Mouse (Mus musculus) regulatory T cell (primary cell): ENCODE results near the gene Cyb5r4.
"Not testable (repeated sequence)": the region's sequence is repeated elsewhere in the genome, so short reads cannot be mapped to it uniquely, and the experiment has no call there.

ENCODE experiments used
- in situ Hi-C: fragments of 300-600 bp; cut with MboI, MseI; formaldehyde crosslinking; loops from one replicate; pipeline ENCODE4 v1.15.1; 2025; ENCODE audit warnings: high pct_unique_total_duplicates

The Cyb5r4 gene

DNA sequence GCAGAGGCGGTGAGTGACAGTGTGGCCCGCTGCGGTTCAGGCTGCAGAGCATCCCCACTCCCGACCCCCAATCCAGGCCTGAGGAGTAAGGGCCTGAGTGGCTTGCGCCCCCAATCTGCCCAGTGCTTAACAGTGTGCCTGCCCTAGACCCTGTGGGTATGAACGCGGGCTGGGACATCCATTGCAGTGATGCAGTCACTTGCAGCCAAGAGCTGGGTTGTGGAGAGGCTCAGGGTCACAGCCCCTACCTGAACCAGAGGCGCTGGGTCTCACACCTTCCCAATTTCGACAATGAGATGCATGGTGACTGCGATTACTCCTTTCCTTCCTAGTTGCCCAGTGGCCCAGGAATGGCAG, 5.9 kb upstream of the Cyb5r4 start:
- in situ Hi-C loops, result loop anchor here (25.0 kb wide), 1 partner anchor 429 kb away; no protein-coding TSS in a partner anchor

DNA sequence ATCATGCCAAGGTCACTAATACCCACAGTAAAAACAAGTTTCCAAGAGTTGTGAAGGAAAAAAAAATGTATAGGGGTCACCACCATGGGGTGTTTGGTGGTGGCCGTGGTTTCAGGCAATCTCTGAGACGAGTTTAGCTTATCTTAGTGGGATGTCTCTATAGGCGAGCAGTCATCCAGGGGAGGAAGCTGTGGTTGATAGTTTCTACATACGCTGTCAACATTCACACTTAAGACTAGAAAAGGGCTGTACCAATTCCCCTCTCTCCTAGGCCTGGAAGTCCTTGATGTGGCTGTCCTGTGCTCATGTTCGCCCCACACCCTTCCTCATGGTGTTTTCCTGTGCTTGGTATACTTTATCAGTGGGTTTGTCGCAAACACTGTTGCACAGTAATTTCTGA, 4.0 kb downstream of the Cyb5r4 start:
- in situ Hi-C loops, result no loop called here

DNA sequence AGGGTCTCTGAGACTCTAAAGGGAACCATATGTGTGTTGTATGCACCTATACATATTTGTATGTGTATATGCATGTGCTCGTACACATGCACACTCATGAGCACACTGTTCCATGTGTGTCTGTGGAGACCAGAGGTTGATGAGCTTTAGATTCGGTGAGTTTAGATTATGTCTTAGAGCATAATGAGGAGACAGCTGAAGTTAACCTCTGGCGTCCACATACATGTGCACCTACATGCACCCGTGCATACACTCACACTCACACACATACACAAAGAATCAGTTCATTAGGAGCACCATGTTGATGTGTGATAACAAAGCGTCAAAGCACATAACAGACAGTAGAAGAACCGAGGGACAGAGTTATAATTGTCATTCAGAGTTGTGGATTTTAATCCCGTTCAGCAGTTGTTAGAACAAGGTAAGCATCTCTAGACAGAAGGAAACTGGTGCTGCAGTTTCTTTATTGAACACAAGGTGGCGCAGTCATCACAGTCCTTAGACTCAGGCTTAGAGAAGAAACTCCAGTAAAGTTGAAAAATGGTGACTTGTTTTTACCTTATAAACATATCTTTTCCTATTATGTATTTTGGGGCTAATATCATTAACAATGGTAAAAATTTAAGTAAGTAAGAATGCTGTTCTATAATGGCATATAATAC, 5.7 kb downstream of the Cyb5r4 start:
- in situ Hi-C loops, result no loop called here

DNA sequence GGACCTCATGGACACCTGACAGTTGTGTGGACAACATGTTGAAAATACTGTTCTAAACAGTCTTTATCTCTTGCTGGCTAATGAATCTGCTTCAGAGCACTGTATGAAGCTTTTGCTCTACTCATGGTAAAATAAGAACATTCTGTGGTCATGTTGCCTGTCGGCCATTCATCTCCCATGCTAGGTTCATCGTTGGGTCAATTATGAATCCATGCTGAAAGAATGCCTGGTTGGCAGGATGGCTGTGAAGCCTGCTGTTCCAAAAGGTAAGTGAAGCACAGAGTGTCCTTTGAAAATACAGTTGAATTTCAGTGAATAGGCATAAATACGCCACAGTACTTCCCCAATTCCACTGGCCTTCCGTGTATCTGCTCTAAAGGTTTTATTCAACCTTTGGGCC, 10.4 kb downstream of the Cyb5r4 start:
- in situ Hi-C loops, result no loop called here

DNA sequence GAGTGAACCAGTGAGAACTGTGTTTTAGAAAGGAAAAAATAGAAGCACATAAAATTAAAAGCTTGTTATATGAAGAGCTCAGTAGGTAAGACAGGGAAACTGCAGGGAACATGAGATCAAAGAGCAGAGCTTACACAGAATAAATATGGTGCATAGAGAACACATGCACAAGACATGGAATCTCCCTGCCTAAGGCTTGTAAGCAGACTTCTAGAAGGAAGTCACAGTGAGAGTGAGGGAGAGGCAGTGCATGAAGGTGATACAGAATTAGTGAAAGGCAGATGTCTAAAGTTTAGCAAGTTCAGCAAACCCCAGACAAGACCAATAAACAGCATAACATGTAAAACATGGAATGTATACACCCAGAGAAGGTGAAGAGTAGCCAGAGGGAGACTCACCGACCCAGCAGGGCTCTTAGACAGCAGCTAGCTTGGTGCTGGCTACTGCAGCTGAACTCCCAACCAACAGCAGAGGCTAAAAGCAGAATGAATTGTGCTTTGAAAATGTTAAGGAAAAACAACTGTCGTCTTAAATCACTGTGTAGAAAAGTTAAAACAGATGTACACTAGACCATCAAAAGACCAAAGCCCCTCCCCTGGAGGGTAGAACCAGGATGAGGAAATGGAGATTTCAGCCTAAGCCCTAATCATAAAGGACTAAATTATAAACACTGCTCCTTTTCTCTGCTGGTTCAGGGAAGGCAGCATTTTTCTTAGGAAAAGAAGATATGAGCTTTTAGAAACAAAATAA, 13.2 kb downstream of the Cyb5r4 start:
- in situ Hi-C loops, result no loop called here

DNA sequence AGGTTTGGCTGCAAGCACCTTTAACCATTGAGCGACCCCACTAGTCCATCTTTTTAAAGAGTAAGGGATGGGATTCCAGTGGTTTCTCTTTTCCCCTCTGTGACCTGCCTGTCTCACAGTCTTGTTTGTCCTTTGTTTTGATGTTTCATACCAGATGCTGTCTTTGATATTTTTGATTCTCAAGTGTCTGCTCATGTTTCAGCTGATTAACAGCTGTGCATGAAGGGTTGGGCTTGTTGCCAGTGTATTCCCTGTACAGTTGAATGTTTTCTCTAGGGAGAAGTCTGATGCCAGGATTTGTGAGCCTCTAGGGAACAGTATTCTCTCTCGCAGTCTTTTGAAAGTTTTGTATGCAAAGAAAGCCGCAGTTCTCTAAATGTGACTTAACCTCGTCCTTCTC, 27.6 kb downstream of the Cyb5r4 start:
- in situ Hi-C loops, result no loop called here

DNA sequence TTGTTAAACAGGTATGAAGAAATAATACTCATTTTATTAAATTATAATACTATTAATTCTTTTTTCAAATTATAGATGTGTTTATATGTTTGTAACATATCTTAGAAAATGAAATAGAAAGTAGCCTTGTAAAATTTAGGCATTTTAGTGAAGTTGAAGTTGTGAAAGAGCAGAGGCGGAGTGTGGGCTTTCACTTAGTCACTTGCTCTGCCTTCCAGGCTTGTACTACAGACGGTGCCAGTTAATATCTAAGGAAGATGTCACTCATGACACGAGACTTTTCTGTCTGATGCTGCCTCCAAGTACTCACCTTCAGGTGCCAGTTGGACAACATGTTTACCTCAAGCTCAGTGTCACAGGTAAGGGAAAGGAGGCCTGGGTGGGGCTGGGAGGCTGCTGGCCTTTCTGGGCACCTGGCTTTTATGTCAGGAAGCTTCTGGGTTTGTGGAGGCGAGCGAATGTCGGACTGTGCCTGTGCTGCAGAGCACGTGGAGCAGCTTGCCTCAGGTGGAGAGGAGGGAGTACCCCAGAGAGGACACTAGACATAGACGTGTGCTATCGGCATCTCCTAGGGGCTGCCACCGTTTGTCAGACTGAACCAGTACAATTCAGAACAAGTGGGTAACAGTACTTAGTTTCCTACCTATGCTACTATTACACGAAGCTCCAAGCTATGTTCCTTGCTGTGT, 33.9 kb downstream of the Cyb5r4 start:
- in situ Hi-C loops, result no loop called here

DNA sequence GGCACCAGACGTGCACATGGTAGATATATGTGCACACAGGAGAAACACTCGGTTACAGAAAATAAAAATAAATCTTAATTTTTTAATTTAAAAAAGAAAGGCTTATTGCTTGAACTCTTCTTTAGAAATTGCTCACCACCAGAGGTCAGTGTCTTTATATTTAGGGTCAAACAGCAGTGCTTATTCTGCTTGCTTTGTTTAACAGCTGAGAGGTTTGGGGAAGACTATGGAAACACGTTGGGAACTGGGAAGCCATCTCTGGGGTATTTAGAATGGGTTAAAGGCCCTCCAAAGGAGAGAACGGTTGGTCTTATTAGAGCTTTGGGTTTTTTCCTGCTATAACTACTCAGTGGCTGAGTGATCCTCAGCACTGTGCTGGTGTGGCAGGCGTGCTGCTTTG, 40.5 kb downstream of the Cyb5r4 start:
- in situ Hi-C loops, result no loop called here

DNA sequence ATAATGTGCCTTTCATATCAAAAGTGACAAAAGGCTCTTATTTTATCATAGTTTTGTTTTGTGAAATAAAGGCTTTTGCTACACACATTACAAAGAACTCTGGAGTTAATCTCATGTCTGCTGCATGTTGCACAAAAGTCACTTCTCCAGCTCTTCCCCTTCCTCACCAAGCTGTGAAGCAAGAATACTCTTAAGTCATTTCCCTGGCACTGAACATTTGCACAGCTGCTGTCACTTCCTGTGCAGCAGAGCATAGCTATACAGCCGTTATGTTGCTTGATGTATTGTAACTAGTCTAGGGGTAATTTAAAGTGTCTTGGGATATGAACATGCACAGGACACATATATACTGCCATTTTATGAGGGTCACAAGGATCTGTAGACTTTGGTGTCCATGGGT, 46.3 kb downstream of the Cyb5r4 start:
- in situ Hi-C loops, result no loop called here

DNA sequence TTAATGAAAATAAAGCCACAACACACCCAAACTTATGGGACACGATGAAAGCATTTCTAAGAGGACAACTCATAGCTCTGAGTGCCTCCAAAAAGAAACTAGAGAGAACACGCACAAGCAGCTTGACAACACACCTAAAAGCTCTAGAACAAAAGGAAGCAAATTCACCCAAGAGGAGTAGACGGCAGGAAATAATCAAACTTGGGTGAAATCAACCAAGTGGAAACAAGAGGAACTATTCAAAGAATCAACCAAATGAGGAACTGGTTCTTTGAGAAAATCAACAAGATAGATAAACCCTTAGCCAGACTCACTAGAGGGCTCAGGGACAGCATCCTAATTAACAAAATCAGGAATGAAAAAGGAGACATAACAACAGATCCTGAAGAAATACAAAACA, 49.8 kb downstream of the Cyb5r4 start:
- in situ Hi-C loops, result not testable (repeated sequence)

DNA sequence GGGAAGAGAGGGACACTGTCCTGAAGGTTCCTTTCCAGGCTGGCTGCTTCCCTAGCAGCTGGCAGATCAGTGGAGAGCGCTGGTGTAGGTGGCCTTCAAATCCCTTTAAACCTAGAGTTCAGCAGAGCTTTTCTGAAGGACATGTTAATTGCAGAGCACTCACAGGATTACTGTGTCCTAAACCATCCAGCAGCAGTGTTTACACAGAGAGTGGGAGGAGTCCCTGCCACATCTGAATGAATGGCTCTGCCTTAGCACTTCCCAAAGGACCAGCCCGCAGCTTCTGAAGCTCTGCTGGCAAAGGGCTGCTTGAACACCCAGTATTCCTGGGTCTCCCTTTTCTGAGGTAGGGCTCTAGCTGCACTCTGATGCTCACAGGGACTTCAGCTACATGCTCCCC, 56.1 kb downstream of the Cyb5r4 start:
- in situ Hi-C loops, result no loop called here

DNA sequence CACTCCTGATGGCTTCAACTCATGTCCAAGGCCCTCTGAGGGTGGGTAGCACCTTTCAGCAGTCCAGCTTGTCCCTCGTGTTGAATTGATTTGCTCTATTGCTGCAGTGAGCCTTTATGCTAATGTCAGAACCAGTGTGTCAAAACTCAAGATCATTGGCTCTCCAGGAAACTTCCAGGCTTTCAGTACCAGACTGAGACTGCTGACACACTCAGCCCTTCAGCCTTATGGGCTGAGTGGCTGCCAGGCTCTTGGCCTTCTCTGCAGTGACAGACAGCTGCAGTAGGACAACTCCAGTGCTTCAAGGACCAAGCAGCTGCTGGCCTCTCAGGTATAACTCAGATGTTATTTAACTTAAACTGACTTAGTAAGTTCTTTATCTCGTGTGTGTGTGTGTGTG, 57.7 kb downstream of the Cyb5r4 start:
- in situ Hi-C loops, result no loop called here

DNA sequence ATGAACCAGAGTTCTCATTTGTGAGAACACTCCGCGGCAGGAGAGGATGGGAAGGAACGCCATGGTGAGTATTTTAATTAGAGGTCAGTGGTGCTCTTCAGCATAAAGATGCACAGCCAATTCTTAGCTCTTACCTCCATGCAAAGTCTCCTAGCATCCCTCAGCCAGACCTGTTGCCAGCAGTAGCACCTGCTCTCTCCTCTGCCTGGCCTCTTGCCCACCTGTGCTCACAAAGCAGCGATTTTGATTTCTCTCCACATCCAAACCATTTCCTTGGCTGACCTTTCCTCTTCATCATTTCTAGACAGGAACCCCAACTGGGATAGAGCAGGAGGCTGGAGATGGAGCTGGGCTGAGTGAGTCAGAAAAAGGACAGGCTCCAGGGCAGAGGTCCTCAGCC, 65.2 kb downstream of the Cyb5r4 start:
- in situ Hi-C loops, result no loop called here

DNA sequence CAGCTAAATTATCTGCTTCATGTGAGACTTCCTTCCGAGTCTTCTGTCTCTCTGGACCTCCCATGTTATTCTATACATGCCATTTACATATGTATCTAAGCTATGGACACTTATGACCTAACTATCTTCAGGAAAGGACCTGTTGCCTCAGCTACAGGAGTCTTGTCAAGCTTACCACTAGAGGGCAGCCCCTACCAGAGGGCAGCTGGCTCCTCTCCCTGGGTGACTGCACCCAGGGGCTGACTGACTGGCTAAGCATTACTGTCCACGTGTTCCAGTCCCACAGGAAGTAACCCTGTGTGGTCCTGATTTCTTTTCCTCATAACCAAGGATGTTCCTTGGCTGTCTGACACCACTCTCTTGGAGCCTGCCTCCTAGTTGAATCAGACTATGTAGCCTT, 76.2 kb downstream of the Cyb5r4 start:
- in situ Hi-C loops, result no loop called here

DNA sequence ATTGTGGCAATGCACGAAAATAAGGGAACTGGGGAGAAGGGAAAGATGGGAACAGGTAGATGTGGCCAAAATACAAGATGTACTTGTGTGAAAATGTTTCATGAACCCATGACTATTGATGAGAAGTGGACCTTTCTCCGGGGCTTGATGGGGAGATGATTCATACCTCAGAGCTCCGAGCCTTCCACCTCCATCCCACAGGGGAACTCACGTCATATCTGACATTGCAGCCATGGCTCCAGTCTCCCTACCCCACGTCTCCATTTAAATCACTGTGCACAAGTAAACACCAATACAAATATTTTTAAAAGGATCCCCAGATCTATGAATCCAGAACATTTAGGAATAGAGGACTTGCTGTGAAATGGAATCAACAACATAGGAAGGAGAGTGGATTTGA, 93.2 kb downstream of the Cyb5r4 start:
- in situ Hi-C loops, result loop anchor here (5.0 kb wide), 1 partner anchor 512 kb away; no protein-coding TSS in a partner anchor

DNA sequence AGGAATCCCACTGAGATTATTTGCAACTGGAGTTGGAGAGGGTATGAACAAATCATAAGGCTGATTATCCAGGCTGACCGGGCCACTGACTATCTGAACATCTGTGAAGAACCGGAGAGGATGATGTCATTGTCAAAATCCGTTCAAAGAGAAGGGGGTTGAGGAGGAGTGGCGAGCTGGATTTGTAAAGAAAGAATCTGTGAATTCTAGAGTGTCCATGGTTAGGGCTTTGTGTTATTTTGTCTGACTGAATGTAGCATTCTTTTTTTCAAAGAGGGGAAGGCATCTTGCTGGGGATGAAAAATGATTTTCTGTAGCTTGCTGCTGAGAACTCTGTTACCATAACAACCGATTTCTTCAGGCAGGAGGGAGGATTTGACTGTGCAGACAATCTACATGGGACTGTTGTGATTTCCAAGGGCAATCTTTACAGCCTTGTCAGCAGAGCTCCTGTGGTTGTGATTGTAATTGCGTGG, 93.7 kb downstream of the Cyb5r4 start:
- in situ Hi-C loops, result loop anchor here (5.0 kb wide), 1 partner anchor 512 kb away; no protein-coding TSS in a partner anchor

DNA sequence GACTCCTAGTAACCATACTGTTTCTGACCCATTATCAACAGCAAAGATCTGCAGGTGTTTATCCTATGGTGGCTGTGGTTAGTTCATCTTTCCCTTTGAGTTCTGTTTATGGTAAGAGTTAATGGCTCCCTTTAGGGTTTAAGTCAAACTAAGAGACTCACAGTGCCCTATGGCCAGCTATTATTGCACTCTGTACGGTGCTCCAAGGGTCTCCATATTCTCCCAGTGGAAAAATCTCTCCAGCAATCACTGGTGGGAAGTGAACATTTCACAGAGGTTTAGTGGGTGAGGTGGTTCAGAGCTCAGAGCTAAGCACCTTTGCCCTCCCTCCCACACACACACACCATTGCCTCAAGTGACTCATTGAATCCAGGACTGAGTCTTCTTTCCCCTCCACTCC, 94.2 kb downstream of the Cyb5r4 start:
- in situ Hi-C loops, result loop anchor here (5.0 kb wide), 1 partner anchor 511 kb away; no protein-coding TSS in a partner anchor

DNA sequence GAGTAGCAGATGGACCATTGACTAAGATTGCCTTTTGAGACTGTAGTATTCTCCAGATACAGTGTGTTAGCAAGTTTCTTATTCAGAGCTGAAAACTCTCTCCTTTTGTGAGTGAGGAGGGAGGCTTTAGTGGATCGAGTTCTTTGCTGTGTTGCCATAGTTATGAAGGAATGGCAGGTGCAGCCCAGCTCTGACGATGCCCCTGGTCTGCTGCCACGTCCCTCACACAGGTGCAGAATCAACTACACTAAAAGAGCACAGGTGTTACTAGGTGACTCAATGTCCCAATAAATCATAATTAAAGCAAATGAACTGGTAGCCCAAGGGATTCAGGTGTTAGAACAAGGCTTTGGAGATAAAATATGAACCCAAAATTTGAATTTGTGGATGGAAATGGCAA, 97.2 kb downstream of the Cyb5r4 start:
- in situ Hi-C loops, result loop anchor here (5.0 kb wide), 1 partner anchor 508 kb away; no protein-coding TSS in a partner anchor

DNA sequence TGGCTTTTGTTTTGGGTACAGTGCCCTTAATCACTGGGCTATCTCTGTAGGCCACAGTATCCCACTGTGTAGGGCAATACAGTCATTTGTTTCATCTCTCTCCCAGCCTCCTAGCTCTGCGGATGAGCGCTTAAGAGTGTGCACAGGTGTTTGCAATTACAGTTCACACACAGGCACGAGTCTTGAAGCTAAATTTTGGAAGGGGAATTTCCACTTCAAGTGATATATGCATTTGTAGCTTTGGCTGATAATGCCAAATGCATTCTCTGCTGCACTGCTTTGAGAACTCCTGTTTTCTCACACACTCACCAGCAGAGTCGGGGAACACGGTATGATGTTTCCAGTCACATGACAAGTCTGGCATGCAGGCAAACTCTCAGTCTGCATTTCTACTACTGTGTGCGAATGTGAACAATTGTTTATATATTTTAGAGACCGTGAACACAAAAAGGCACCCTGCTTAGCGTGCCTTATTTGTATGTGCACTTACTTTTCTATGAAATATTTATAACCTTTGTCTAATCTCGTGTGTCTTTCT, 100.2 kb downstream of the Cyb5r4 start:
- in situ Hi-C loops, result no loop called here

DNA sequence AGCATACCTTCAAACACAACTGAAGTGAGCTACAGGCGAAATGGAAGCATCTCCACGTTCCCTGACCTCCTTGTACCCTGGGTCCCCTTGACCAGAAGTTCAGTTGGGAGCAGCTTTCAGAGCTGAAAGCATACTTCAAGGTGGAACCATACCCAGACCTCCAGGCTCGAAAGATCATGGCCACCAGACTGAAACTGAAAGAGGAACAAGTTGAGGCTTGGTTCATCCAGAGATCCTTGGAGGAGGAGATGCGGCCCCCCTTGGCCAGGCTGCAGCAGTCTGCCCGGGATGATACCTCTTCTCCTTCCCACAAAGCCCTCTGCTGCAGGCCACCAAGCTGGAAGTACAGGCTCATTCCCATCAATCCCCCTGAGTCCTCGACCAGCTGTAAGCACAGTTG, 105.2 kb downstream of the Cyb5r4 start:
- in situ Hi-C loops, result not testable (repeated sequence)
